Mouse (Mus musculus) E14TG2a.4 (cell line): ENCODE data around the gene Plekhh1.

ENCODE experiments used
- CTCF ChIP-seq: conservative IDR thresholded peaks from 2 replicates; pipeline ENCODE4 v1.5.1; 2014; ENCODE audit warnings: low read length
- NANOG ChIP-seq: IDR thresholded peaks from 2 replicates; pipeline ENCODE4 v1.6.1; 2014; ENCODE audit warnings: borderline replicate concordance, low read length, mixed read lengths
- POU5F1 ChIP-seq: IDR thresholded peaks from 2 replicates; pipeline ENCODE4 v1.6.1; 2014; ENCODE audit warnings: low read length, borderline replicate concordance

GRCm38 (mm10) chr12:79017994-79018399 lies 11.0 kb upstream of the Plekhh1 start:
- no peak for TF ChIP-seq CTCF
- TF ChIP-seq POU5F1, result no peak
- no peak for TF ChIP-seq NANOG
